Mouse (Mus musculus) heart, adult 2 months (tissue): ENCODE results near the gene Asb5. TPM values are rescaled to one million over a fixed set of nuclear protein-coding genes. Genes with fewer than 3 reads are reported as not detected.

Experiments
- DNase-seq, 2 experiments: peaks; one replicate each; pipeline ENCODE4 v3.0.0; 2021
- H3K27ac ChIP-seq: fragments of 200-600 bp; 2 replicates; pipeline ENCODE4 v1.8.1; 2022
- H3K27me3 ChIP-seq: fragments of 200-500 bp; 2 replicates; pipeline ENCODE4 v1.6.1; 2012; ENCODE audit warnings: mild to moderate bottlenecking, low read length, inconsistent platforms, mixed read lengths; ENCODE audit not compliant: control insufficient read depth, insufficient read depth
- H3K36me3 ChIP-seq: fragments of 200-500 bp; 2 replicates; pipeline ENCODE4 v1.6.1; 2012; ENCODE audit warnings: low read length, inconsistent platforms; ENCODE audit not compliant: control insufficient read depth, insufficient read depth
- H3K4me1 ChIP-seq: fragments of 200-500 bp; 2 replicates; pipeline ENCODE4 v1.6.1; 2011; ENCODE audit warnings: low read length; ENCODE audit not compliant: control insufficient read depth, insufficient read depth
- H3K4me3 ChIP-seq: fragments of 200-600 bp; 2 replicates; pipeline ENCODE4 v1.8.1; 2022
- H3K79me2 ChIP-seq: fragments of 200-500 bp; replicated peaks from 2 replicates; pipeline ENCODE4 v1.6.1; 2012; ENCODE audit warnings: mild to moderate bottlenecking, inconsistent platforms, low read length, moderate library complexity, mixed read lengths; ENCODE audit not compliant: control insufficient read depth, insufficient read depth
- H3K9ac ChIP-seq: fragments of 200-500 bp; 2 replicates; pipeline ENCODE4 v1.6.1; 2012; ENCODE audit warnings: low read depth, mild to moderate bottlenecking, control low read depth, inconsistent platforms, low read length, mixed read lengths
- CTCF ChIP-seq: fragments of 200-600 bp; IDR thresholded peaks from 2 replicates; pipeline ENCODE4 v1.8.1; 2022; ENCODE audit warnings: antibody characterized with exemption, mild to moderate bottlenecking, moderate library complexity
- EP300 ChIP-seq: fragments of 200-500 bp; IDR thresholded peaks from 2 replicates; pipeline ENCODE4 v1.6.1; 2011; ENCODE audit warnings: low read depth, low read length, control low read depth; ENCODE audit not compliant: insufficient read depth
- POLR2A ChIP-seq: fragments of 200-500 bp; IDR thresholded peaks from 2 replicates; pipeline ENCODE4 v1.6.1; 2011; ENCODE audit warnings: mild to moderate bottlenecking, low read depth, low read length, control low read depth; ENCODE audit not compliant: insufficient read depth
- WGBS: fragments of 180-500 bp; shearing (Covaris S2); methylation state at CpG from one replicate; pipeline ENCODE4 v1.1.7; 2018; 5-methylcytosine and 5-hydroxymethylcytosine counted together
- intact Hi-C: fragments of 180-260 bp; cut with DNase I; formaldehyde crosslinking; loops from one replicate; pipeline ENCODE4 v1.15.1; 2025
- polyA plus RNA-seq: library from polyadenylated mRNA; depleted of rRNA; stranded (reverse); fragments of >200 nt; gene quantifications from 2 replicates; pipeline ENCODE4 v1.2.3, GENCODE M21; 2012
- total RNA-seq, 2 experiments: library from RNA; stranded (reverse); gene quantifications; 2 replicates each; pipeline ENCODE4 v1.2.3; 2021

The Asb5 gene
- total and polyA plus RNA-seq, 3 experiments: 18.6 to 25.4 (median 22.6) TPM

- Histone ChIP-seq H3K4me3 (no peak overlapping the region), H3K36me3 (no peaks in the 10 kb centered on the region), H3K27ac (no peak overlapping the region), H3K79me2 (no peaks in the 10 kb centered on the region), H3K9ac (no peak overlapping the region), H3K4me1 (no peaks in the 10 kb centered on the region), H3K27me3 (no peaks in the 10 kb centered on the region)
- TF ChIP-seq EP300: no peak
- peak; percentile 99 for TF ChIP-seq CTCF
- intact Hi-C loops: loop anchor here (5.0 to 10.0 kb wide), 2 partner anchors 338 to 886 kb away; no protein-coding TSS in a partner anchor
- DNase-seq: peak; percentile 21 to 31
- WGBS: 10% methylated on average over 6 of the region's 6 CpGs
Measured at GRCm38 (mm10) chr8:54493110-54493509, 36.3 kb upstream of the Asb5 start.

GRCm38 (mm10) chr8:54493915-54494314, 35.5 kb upstream of the Asb5 start:
- DNase-seq: no peak
- Histone ChIP-seq H3K4me1 (no peaks in the 10 kb centered on the region), H3K4me3 (no peak overlapping the region), H3K9ac (no peak overlapping the region), H3K79me2 (no peaks in the 10 kb centered on the region), H3K36me3 (no peaks in the 10 kb centered on the region), H3K27me3 (no peaks in the 10 kb centered on the region), H3K27ac (no peak overlapping the region)
- TF ChIP-seq EP300: no peak
- no peak for TF ChIP-seq POLR2A
- TF ChIP-seq CTCF: no peak
- intact Hi-C loops: loop anchor here (5.0 to 10.0 kb wide), 2 partner anchors 339 to 887 kb away; no protein-coding TSS in a partner anchor
- 35% methylated on average over 3 of the region's 3 CpGs for WGBS

- WGBS: 65% methylated on average over 7 of the region's 7 CpGs
- no peaks in the 10 kb centered on the region for H3K79me2 ChIP-seq
Measured at GRCm38 (mm10) chr8:54503104-54503503, 26.3 kb upstream of the Asb5 start.

GRCm38 (mm10) chr8:54505060-54505459, 24.3 kb upstream of the Asb5 start:
- Histone ChIP-seq H3K27me3 (no peaks in the 10 kb centered on the region), H3K4me3 (no peak overlapping the region), H3K27ac (no peak overlapping the region), H3K36me3 (no peaks in the 10 kb centered on the region), H3K9ac (no peak overlapping the region), H3K4me1 (peaks cover 1% of the 10 kb centered on the region), H3K79me2 (no peaks in the 10 kb centered on the region)
- no peak for TF ChIP-seq POLR2A
- TF ChIP-seq CTCF: no peak
- TF ChIP-seq EP300: no peak
- 38% methylated on average over 2 of the region's 2 CpGs for WGBS
- no peak for DNase-seq
- intact Hi-C loops: loop anchor here (10.0 kb wide), 1 partner anchor 1980 kb away; no protein-coding TSS in a partner anchor

More at GRCm38 (mm10) chr8:54503104-54503503, 26.3 kb upstream of the Asb5 start:
- Histone ChIP-seq H3K27me3 (no peaks in the 10 kb centered on the region), H3K4me3 (no peak overlapping the region), H3K9ac (no peak overlapping the region), H3K4me1 (peaks cover 1% of the 10 kb centered on the region), H3K27ac (no peak overlapping the region), H3K36me3 (no peaks in the 10 kb centered on the region)
- intact Hi-C loops: loop anchor here (10.0 kb wide), 1 partner anchor 1982 kb away; no protein-coding TSS in a partner anchor
- no peak for TF ChIP-seq EP300
- TF ChIP-seq POLR2A: no peak
- TF ChIP-seq CTCF: no peak
- DNase-seq: no peak

- no peaks in the 10 kb centered on the region for H3K79me2 ChIP-seq
- no peak overlapping the region for H3K4me3 ChIP-seq
- DNase-seq: peak; percentile 58 to 65
- no peaks in the 10 kb centered on the region for H3K27me3 ChIP-seq
- intact Hi-C loops: loop anchor here (1.0 to 10.0 kb wide), 4 partner anchors 153 to 1977 kb away; no protein-coding TSS in a partner anchor
- H3K36me3 ChIP-seq: no peaks in the 10 kb centered on the region
- H3K27ac ChIP-seq: no peak overlapping the region
- no peak for TF ChIP-seq EP300
- TF ChIP-seq POLR2A: no peak
- TF ChIP-seq CTCF: no peak; the same call in 1 of the 2 replicates
- peaks cover 1% of the 10 kb centered on the region for H3K4me1 ChIP-seq
- H3K9ac ChIP-seq: no peak overlapping the region; the same call in 1 of the 2 replicates
- WGBS: 27% methylated on average over 6 of the region's 6 CpGs
Measured at GRCm38 (mm10) chr8:54507428-54508095, 21.8 kb upstream of the Asb5 start.

GRCm38 (mm10) chr8:54508096-54508456, 21.3 kb upstream of the Asb5 start:
- Histone ChIP-seq H3K36me3 (no peaks in the 10 kb centered on the region), H3K4me1 (peaks cover 1% of the 10 kb centered on the region), H3K27ac (no peak overlapping the region), H3K27me3 (no peaks in the 10 kb centered on the region), H3K9ac (no peak overlapping the region), H3K79me2 (no peaks in the 10 kb centered on the region), H3K4me3 (no peak overlapping the region)
- WGBS: 4% methylated on average over 1 of the region's 1 CpGs
- no peak for TF ChIP-seq POLR2A
- TF ChIP-seq EP300: no peak
- no peak for TF ChIP-seq CTCF
- no peak for DNase-seq
- intact Hi-C loops: loop anchor here (2.0 to 10.0 kb wide), 2 partner anchors 197 to 1977 kb away; no protein-coding TSS in a partner anchor
